Mouse (Mus musculus) erythroblast, adult 5-6 weeks (primary cell): ENCODE measurements around the gene Slc26a6. TPM values are rescaled to one million over a fixed set of nuclear protein-coding genes. Genes with fewer than 3 reads are reported as not detected.

Experiments
- ATAC-seq: replicated peaks from 2 replicates; pipeline ENCODE4 v1.8.0; 2016; ENCODE audit warnings: moderate number of reproducible peaks, mild to moderate bottlenecking, moderate TSS enrichment, inconsistent platforms; ENCODE audit not compliant: poor library complexity, low FRiP score, severe bottlenecking
- total RNA-seq, 2 experiments: library from RNA; stranded (forward) in 1 of 2; stranded (reverse) in 1 of 2; fragments of 150-400 nt in 1 of 2; fragments of 200-764, 138-1000 nt in 1 of 2; gene quantifications; 2 replicates each; pipeline versions ENCODE4 v1.2.3 to v1.2.4; 2015 to 2017; ENCODE audit warnings: low replicate concordance in 2 of 2

Slc26a6 gene
- total RNA-seq, 2 experiments from 2014 or later: 23.8 TPM; not detected in 1

DNA sequence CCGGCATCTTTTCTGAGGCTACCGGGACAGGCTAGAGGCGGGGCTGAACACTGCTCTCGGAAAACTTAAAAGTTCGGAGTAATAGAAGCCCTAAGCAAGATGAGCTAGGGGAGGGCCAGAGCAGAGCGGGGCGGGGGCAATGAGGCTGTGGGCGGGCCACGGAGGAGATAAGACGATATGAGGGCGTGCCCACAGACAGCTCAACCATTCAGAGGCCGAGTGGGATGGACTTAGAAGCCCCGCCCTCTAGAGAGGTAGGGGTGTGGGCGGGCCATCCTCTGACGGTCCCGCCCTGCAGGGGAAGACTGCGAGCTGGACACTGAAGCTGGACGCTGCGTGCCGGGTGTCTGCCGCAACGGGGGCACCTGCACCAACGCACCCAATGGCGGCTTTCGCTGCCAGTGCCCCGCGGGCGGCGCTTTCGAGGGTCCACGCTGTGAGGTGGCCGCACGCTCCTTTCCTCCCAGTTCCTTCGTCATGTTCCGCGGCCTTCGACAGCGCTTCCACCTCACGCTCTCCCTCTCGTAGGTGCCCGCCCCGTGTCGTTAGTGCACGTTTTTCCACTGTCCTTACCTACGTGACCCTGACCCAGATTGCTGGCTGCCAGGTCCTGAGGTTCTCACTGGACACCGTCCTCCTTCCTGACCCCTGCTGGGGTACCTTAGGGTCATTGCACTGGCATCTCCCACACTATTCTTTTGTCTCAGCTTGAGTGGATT lies 20.5 kb upstream of the Slc26a6 start:
- peak; percentile 85 for ATAC-seq

DNA sequence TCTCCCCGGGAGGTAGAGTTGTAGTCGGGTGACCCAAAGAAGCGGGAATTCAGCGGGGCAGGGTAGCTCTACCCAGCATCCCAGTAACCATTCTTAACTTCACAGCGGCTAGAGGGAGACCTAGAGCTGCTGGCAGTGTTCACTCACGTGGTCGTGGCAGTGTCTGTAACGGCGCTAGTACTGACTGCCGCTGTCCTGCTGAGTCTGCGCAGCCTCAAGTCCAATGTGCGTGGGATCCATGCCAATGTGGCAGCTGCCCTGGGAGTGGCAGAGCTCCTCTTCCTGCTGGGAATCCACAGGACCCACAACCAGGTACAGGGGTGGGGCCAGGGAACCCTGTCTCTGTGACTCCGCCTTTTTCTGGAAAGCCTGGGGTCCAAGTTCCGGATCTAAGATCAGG lies 10.1 kb upstream of the Slc26a6 start:
- no peak for ATAC-seq

DNA sequence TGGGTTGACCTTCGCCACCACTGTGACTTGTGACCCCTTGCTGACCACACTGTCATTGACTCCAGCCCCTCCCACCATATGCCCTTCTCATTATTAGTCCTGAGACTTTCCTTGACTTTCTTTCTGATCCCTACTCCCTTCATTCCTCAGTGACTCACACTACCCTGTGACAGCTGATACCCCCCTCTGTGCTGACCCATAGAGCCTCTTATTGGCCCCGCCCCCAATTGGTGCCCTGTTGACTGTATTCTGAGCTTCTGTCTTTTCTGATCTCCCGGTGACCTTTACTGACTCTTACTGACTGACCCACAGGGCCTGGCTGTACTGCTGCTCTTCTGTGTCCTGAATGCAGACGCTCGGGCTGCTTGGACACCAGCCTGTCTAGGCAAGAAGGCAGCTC lies 7.7 kb upstream of the Slc26a6 start:
- no peak for ATAC-seq

DNA sequence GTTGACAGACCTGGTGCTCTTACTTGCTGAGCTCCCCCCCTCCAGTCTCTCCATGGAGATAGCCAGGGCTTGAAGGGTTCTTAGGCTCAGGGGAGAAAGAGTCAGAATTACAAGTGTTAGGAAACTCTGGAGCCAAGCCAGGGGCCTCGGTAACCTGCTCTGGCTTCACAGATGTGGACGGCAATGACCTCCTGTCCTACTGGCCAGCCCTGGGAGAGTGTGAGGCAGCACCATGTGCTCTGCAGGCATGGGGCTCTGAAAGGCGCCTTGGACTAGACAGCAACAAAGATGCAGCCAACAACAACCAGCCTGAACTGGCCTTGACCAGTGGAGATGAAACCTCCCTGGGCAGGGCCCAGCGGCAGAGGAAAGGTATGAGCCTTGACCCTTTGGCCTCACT lies 5.7 kb upstream of the Slc26a6 start:
- no peak for ATAC-seq

DNA sequence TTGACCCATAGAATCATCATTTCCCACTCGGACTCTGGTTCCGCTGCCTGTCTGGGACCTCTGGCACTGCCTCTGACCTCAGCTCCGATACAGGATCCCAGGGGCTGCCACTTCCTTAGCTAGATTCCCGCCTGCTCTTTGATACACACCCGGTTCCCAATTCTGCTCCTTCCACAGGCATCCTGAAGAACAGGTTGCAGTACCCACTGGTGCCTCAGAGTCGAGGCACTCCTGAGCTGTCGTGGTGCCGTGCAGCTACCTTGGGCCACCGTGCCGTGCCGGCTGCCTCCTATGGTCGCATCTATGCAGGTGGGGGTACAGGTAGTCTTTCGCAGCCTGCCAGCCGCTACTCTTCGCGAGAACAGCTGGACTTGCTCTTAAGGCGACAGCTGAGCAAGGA lies 4.7 kb upstream of the Slc26a6 start:
- no peak for ATAC-seq

DNA sequence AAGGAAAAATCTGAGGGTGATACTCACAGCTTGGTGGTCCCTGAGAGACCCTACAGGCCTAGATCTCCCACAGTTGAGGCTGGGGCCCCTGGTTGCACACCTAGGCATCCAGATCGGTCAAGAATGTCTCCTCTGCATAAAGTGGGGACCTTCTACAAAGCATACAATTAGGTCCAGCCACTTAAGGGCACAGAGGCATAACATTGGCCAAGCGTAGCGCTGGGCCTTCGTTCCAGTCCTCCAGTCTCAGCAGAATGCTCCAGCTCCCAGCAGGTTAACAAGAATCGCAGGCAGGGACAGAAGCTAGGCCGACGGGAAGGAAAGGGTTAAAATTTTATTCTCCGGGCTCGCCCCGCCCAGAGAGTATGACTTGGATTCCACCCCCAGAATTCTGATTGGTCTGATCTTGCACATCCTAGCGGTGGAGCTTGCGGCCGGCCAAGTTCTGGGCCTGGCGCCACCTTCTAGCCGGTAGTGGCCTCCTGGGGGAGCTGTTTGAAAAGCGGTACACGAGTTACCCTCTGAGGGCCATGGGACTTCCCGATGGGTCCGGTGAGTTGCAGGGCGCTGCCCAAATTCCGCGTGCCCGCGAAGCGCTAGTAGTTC lies 655 bp downstream of the Slc26a6 start:
- peak; percentile 81 for ATAC-seq

DNA sequence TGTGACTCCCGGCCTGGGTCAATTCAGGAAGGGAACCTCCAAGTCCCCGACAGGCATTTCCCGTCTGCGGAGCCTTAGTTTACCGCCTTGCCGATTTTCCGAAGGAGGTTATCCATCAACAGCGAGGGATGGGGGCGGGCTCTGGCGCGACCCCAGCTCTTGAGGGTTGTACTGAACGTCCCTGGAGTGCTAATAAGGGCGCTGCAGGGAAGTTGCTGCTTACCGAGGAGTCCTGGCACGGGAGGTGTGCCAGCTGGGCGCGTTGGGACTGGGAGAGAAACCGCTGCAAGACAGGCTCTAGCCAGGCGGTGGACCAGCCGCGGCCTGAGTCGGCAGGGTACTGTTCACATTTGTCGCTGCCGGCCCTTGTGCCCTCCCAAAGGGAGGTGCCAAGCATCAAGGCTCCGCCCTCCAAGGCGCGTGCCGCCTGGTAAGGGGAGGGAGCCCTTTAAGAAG lies 1.2 kb downstream of the Slc26a6 start:
- ATAC-seq: peak; percentile 65

DNA sequence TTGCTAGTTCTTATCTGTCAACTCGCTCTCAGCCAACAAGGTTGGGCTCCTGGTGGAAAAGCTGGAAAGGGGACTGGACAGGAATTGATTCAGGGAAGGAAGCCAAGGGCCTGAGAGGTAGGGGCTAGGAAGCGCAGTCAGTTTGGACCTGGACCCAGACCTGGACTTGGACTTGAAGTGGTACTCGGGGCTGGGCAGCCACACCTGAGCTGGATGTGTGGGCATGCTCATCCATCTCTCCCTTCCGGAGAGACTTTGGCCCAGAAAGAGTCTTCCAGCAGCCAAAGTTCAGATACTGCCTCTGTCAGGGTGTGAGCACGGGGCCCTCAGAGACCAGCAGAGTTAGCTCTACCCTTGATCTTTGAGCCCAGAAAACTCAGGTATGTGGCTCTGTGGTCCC lies 2.3 kb downstream of the Slc26a6 start:
- no peak for ATAC-seq

DNA sequence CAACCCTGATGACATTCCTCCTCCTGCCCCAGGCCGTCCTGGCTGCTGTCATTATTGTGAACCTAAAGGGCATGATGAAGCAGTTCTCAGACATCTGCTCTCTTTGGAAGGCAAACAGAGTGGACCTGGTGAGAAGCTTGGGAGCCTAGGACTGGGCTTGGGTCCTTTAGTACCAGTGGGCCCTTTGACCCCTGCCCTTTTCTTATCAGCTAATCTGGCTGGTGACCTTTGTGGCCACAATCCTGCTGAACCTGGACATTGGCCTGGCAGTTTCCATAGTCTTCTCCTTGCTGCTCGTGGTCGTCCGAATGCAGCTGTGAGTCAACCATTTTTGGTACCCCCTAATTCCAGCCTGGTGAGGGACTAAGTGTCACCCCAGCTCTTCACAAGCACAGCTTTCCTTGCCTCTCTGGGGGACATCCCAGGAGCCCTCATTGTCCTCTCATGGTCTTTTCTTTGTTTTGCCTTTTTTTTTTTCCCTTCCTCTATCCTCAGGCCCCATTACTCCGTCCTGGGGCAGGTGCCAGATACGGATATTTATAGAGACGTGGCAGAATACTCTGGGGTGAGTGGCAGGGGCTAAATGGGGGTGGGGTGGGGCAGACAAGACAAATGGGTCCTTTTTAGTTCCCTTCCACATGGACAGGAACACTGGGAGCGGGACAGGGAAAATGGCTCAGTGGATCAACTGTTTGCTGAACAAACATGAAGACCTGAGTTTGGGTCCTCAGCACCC lies 5.9 kb downstream of the Slc26a6 start:
- ATAC-seq: no peak

DNA sequence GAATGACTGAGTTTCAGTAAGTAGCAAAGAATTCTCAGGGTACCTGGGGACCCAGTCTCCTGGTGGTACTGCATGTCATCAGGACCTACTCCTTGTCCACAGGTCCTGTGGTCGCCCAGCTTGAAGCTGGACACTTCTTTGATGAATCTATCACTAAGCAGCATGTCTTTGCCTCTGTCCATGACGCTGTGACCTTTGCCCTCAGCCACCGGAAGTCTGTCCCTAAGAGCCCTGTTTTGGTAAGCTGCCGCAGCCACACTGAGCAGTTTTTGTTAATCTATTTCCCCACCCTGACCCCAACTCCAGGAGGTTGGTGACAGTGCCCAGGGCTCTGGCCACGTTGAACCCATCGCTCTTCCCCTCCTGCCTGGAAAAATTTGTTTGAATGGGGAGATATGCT lies 59.2 kb downstream of the Slc26a6 start:
- ATAC-seq: no peak

DNA sequence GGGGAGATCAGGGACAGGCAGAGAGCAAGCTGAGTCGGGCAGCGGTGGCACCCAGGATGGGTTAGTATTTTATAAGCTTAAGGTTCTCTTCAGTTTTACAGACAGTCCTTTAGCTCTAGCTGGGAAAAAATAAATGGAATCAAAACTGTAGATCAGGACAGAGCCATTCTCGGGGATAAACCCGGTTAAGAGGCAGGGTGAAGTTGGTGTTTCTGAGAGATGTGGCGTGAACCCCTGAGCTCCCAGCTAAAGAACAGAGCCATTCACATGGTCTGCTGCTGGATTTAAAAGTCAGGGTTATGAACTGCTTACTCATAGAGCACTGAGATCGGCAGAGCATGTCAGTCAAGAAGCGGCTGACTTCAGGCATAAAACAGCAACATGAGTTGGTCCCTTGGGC lies 60.1 kb downstream of the Slc26a6 start:
- no peak for ATAC-seq

DNA sequence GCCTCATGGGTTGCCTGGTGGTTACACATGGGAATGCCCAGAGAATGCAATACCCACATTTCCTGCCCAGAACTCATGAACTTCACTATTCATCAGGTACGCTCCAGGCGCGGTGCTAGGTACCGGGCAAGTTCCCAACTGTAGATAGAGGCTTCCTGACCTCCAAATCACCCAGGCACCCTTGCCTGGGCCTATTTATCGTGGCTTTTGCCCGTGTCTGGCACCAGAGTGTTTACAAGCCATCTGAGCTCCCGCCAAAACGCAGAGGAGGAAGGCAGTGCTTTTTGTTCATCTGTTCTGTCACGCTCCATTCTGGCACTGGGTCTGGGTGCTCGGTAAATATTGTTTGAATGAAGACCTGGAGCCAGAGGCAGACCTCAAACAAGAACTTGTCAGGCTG lies 60.5 kb downstream of the Slc26a6 start:
- no peak; the same call in 1 of the 2 replicates for ATAC-seq

DNA sequence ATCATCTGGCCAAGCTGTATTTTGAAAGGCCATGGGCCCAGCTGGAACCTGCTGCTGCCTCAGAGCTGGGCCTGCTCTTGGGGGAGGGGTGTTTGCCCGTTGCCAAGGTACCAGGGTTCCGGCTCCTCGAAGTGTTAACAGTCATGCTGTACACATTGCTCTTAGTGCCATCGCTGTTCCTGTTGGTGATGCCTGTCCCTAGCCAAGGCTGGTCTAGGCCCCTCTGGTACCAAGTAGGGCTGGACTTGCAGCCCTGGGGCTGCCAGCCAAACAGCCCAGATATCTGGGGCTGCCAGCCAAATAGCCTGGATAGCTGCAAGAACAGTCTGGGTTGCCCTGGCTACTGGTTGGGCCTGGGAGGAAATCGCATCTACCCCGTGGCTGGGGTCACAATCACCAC lies 61.4 kb downstream of the Slc26a6 start, which contains the start of gene Tmem89:
TSS of gene Tmem89 (plus strand) at position 129 of the 400 bp plus-strand sequence.
- ATAC-seq: no peak

DNA sequence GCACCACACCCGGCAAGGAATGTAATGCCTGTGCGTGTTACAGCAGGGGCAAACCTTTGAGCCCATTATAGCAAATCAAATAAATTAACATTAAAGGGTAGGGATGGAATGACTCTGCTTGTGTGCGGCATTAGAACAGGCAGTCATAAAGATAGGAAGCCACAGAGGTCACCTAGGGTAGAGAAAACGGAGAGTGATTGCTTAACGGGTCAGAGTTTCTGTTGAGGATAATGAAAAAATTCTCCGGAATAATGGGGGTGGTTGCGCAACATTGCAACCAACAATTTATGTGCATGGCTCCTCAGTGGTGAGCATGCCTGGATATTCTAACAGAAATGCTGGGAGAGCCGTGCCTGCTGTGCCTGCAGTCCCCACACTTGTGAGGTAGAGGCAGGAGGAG lies 72.8 kb downstream of the Slc26a6 start:
- ATAC-seq: no peak

DNA sequence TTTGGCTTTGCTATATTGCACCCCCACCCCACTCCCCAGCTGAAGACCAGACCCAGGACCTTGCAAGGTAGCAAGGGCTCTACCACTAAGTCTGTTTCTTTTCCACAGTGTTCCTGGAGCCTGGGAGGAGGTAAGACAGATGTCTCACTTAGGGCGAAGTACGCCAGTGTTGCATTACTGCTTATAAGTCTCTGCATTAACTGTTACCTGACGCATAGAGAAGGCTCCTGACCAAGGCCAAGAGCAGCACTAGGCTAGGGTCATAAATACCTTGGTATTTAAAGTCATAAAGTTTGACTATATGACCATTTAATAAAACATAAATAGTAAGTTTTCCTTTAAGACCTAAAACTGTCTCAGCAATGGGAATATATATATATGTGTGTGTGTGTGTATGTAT lies 75.3 kb downstream of the Slc26a6 start:
- ATAC-seq: no peak

DNA sequence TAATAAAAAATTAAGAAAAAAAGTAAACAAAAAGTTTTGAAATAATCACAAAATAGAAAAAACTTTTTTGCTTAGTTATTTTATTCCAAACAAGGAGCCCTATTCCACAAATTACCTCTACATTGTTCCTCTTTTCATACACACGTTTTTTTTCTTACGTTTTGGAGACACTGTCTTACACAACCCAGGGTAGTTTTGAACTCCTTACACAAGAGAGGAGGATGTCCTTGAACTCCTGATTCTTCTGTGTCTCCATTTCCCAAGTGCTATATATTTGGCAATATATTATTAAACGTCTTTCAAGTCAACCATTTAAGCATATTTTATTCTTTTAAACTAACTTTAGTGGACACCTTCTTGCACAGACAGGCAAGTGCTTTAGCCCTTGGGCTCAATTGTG lies 82.9 kb downstream of the Slc26a6 start:
- ATAC-seq: no peak

DNA sequence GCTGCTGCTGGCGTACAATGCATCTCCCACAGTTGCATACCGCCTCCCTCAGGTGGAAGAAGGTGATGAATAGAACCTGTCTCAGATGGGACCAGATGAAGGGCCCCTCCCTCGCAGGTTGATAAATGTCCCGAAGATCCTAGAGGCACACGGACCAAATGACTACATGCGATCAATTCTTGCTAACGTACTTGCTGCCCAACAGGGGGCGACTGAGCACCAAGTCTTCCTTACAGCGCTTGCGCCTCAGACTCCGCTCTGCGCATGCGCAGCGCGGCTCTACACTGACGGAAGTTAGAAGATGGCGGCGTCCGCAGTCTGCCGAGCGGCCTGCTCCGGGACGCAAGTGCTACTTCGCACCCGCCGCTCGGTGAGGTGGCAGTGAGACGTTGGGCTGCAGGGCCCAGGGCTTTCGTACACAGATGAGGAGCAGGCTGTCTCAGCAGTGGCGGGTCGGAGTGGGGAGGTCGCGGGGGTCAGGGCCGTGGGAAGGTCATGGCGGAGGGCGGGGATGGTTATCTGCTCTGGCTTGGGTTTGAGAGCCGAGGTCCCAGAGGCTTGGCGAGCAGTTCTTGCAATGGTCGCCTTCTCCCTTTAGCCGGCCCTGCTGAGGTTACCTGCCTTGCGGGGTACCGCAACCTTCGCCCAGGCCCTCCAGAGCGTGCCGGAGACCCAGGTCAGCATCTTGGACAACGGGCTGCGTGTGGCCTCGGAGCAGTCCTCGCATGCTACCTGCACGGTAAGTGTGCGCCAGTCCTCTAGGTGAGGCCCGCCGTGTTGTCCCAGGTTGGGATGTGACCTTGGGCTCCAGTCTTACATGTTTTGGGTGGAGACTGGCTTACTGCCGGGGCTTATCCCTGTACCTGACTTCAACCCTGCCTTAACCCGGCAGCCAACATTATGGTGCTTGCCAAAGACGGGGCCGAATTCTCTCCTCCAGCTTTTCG lies 83.6 kb downstream of the Slc26a6 start, which contains the start of gene Uqcrc1:
TSS of gene Uqcrc1 (plus strand) at position 216 of the 947 bp plus-strand sequence.
- ATAC-seq: peak; percentile 97

DNA sequence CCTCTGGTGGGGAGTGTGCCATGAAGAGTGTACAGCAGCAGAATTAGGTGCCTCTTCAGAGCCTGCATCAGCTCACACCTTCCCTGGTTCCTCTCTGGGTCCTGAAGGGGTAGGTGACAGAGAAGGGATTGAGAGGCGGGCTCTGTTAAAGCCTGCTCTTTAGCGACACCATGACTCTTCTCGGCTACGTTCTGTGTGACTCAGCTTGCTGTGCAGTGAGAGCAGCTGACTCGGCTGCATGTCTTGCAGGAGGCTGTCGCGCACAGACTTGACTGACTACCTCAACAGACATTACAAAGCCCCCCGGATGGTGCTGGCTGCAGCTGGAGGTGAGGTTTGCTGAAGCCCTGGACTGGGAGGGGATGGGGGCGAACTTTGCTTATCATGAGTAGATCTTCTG lies 92.0 kb downstream of the Slc26a6 start:
- no peak for ATAC-seq

DNA sequence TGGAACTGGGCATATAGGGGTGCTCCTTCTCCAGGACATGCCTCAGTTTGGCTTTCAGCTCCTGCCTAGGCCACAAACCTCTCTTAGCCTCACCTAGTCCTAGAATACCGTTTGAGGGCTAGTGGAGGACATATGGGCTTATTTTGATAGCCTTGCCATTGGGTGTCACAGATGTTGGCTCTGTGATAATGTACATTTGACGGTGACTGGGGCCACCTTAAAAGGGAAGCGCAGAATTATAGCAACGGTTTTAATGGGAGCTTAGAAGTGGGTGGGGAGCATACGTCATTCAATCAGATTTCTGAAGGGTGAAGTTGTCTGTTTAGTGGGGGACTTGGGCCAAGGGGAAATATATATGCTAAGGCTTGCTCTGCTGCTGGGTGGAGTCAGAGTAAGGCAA lies 92.5 kb downstream of the Slc26a6 start:
- no peak for ATAC-seq
